Mouse (Mus musculus): Measurements from ENCODE around the gene Tgm5. TPM values are rescaled to one million over a fixed set of nuclear protein-coding genes. Genes with fewer than 3 reads are reported as not detected.
"Not testable (repeated sequence)": the region's sequence is repeated elsewhere in the genome, so short reads cannot be mapped to it uniquely, and the experiment has no call there.

Tgm5 gene
- polyA plus RNA-seq, 1 experiment from 2014 or later: 0.07 TPM

GRCm38 (mm10) chr2:121008664-121009007 is 77.0 kb downstream of the Tgm5 start:
- TF ChIP-seq EP300 (IDR thresholded peaks at IDR 0.05) (no peak), CTCF (IDR thresholded peaks at IDR 0.05) (no peak)
- peak; percentile 19 for DNase-seq (ENCODE audit: low spot score)
- no peak for ATAC-seq
- Histone ChIP-seq H3K9ac (replicated peaks; ENCODE audit: low read depth) (peak overlapping the region; percentile 41), H3K4me2 (replicated peaks; ENCODE audit: low read depth, low read length) (peak overlapping the region; percentile 76), H3K27me3 (replicated peaks; ENCODE audit: insufficient read depth, low read length) (no peaks in the 10 kb centered on the region), H3K9me3 (ENCODE audit: low read length) (no peaks in the 10 kb centered on the region), H3K27ac (ENCODE audit: low read length) (no peak overlapping the region), H3K36me3 (ENCODE audit: insufficient read depth, low read length) (peaks cover 20% of the 10 kb centered on the region; the same call in 1 of the 2 replicates), H3K4me1 (ENCODE audit: insufficient read depth, low read depth, low read length) (peaks cover 6% of the 10 kb centered on the region; the same call in 1 of the 2 replicates), H3K4me3 (ENCODE audit: low read depth, low read length) (peak overlapping the region; percentile 62)
- under 1% methylated on average over 12 of the region's 12 CpGs for WGBS

GRCm38 (mm10) chr2:121007925-121008663 is 77.5 kb downstream of the Tgm5 start, which contains the start of gene Ccndbp1:
TSS of gene Ccndbp1 (plus strand) at chr2:121008403.
- WGBS: 1% methylated on average over 32 of the region's 34 CpGs
- Histone ChIP-seq H3K27ac (ENCODE audit: low read length) (no peak within 1 kb of the TSS), H3K4me1 (ENCODE audit: insufficient read depth, low read depth, low read length) (peaks cover 6% of the 10 kb centered on the region; the same call in 1 of the 2 replicates), H3K9ac (replicated peaks; ENCODE audit: low read depth) (peak within 1 kb of the TSS; percentile 41), H3K27me3 (replicated peaks; ENCODE audit: insufficient read depth, low read length) (no peaks in the 10 kb centered on the region), H3K36me3 (ENCODE audit: insufficient read depth, low read length) (peaks cover 19% of the 10 kb centered on the region; the same call in 1 of the 2 replicates), H3K4me3 (ENCODE audit: low read depth, low read length) (peak within 1 kb of the TSS; percentile 62), H3K4me2 (replicated peaks; ENCODE audit: low read depth, low read length) (peak within 1 kb of the TSS; percentile 76), H3K9me3 (ENCODE audit: low read length) (no peaks in the 10 kb centered on the region)
- DNase-seq (ENCODE audit: low spot score) (peak; percentile 98), ATAC-seq (peak; percentile 99)
- TF ChIP-seq EP300 (IDR thresholded peaks at IDR 0.05) (no peak), CTCF (IDR thresholded peaks at IDR 0.05) (no peak)

DNA sequence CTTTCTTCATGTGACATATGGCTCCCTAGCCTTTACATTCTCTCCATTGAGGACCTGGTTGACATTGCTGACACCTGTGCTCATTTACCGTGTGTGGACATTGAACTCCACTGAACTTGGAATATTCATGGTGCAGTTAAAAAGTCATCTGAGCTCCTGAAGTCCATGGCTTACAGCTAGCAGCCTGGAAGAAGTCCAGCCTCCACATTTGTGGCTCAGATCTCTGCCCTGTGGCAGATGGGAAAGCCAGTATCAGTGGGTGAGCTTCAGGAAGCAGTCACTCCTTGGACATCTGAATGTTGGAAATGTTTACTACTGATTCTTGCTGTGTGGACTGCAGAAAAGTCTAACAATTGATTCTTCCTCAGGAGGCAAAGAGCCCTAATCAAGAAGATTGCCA is 78.7 kb downstream of the Tgm5 start:
- Histone ChIP-seq H3K4me2 (replicated peaks; ENCODE audit: low read depth, low read length) (no peak overlapping the region), H3K9ac (replicated peaks; ENCODE audit: low read depth) (no peak overlapping the region), H3K27ac (ENCODE audit: low read length) (no peak overlapping the region), H3K9me3 (ENCODE audit: low read length) (no peaks in the 10 kb centered on the region), H3K4me1 (ENCODE audit: insufficient read depth, low read depth, low read length) (peaks cover 6% of the 10 kb centered on the region; the same call in 1 of the 2 replicates), H3K27me3 (replicated peaks; ENCODE audit: insufficient read depth, low read length) (no peaks in the 10 kb centered on the region), H3K4me3 (ENCODE audit: low read depth, low read length) (no peak overlapping the region), H3K36me3 (ENCODE audit: insufficient read depth, low read length) (peaks cover 10% of the 10 kb centered on the region; the same call in 1 of the 2 replicates)
- DNase-seq (ENCODE audit: low spot score): no peak
- WGBS: 76% methylated on average over 1 of the region's 1 CpGs
- no peak for TF ChIP-seq EP300 (IDR thresholded peaks at IDR 0.05)
- no peak for TF ChIP-seq CTCF (IDR thresholded peaks at IDR 0.05)
- no peak for ATAC-seq

- no peak for TF ChIP-seq CTCF (IDR thresholded peaks at IDR 0.05)
- TF ChIP-seq EP300 (IDR thresholded peaks at IDR 0.05): no peak
- DNase-seq (ENCODE audit: low spot score) (no peak), ATAC-seq (no peak)
- Histone ChIP-seq H3K4me1 (ENCODE audit: insufficient read depth, low read depth, low read length) (peaks cover 5% of the 10 kb centered on the region; the same call in 1 of the 2 replicates), H3K9ac (replicated peaks; ENCODE audit: low read depth) (no peak overlapping the region), H3K27ac (ENCODE audit: low read length) (no peak overlapping the region), H3K27me3 (replicated peaks; ENCODE audit: insufficient read depth, low read length) (no peaks in the 10 kb centered on the region), H3K9me3 (ENCODE audit: low read length) (no peaks in the 10 kb centered on the region), H3K4me2 (replicated peaks; ENCODE audit: low read depth, low read length) (no peak overlapping the region), H3K4me3 (ENCODE audit: low read depth, low read length) (no peak overlapping the region), H3K36me3 (ENCODE audit: insufficient read depth, low read length) (no peaks in the 10 kb centered on the region)
- 81% methylated on average over 7 of the region's 7 CpGs for WGBS
Measured at GRCm38 (mm10) chr2:121004018-121004811, 81.4 kb downstream of the Tgm5 start.

DNA sequence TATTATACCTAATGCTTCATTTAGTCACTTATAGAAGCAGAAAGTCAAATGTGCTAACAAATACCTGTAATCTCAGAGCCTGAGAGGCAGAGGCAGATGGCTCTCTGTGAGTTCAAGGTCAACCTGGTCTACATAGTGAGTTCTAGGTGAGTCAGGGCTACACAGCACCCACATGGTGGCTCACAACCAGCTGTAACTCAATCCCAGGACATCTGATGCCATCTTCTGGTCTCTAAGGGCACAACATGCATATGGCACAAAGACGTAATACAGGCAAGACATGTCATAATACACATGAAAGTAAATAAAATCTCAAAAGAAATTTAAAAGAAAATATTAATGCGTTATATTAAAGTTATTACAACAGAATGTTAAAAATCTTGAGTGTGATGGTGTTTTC is 82.1 kb downstream of the Tgm5 start:
- no peak overlapping the region for H3K4me2 ChIP-seq (replicated peaks; ENCODE audit: low read depth, low read length)
- no peak overlapping the region for H3K27ac ChIP-seq (ENCODE audit: low read length)
- no peak overlapping the region for H3K9ac ChIP-seq (replicated peaks; ENCODE audit: low read depth)
- WGBS: 59% methylated on average over 2 of the region's 2 CpGs
- H3K9me3 ChIP-seq (ENCODE audit: low read length): no peaks in the 10 kb centered on the region
- DNase-seq (ENCODE audit: low spot score) (no peak), ATAC-seq (no peak)
- H3K4me3 ChIP-seq (ENCODE audit: low read depth, low read length): no peak overlapping the region
- H3K36me3 ChIP-seq (ENCODE audit: insufficient read depth, low read length): no peaks in the 10 kb centered on the region
- no peaks in the 10 kb centered on the region for H3K4me1 ChIP-seq (ENCODE audit: insufficient read depth, low read depth, low read length)
- no peak for TF ChIP-seq EP300 (IDR thresholded peaks at IDR 0.05)
- peak; percentile 58 for TF ChIP-seq CTCF (IDR thresholded peaks at IDR 0.05)
- no peaks in the 10 kb centered on the region for H3K27me3 ChIP-seq (replicated peaks; ENCODE audit: insufficient read depth, low read length)

GRCm38 (mm10) chr2:120998863-120999262 is 86.8 kb downstream of the Tgm5 start:
- H3K4me2 ChIP-seq (replicated peaks; ENCODE audit: low read depth, low read length): no peak overlapping the region
- no peak overlapping the region for H3K27ac ChIP-seq (ENCODE audit: low read length)
- no peak overlapping the region for H3K9ac ChIP-seq (replicated peaks; ENCODE audit: low read depth)
- TF ChIP-seq CTCF (IDR thresholded peaks at IDR 0.05): no peak
- no peak for TF ChIP-seq EP300 (IDR thresholded peaks at IDR 0.05)
- H3K36me3 ChIP-seq (ENCODE audit: insufficient read depth, low read length): no peaks in the 10 kb centered on the region
- no peaks in the 10 kb centered on the region for H3K27me3 ChIP-seq (replicated peaks; ENCODE audit: insufficient read depth, low read length)
- no peak overlapping the region for H3K4me3 ChIP-seq (ENCODE audit: low read depth, low read length)
- no peaks in the 10 kb centered on the region for H3K9me3 ChIP-seq (ENCODE audit: low read length)
- no peaks in the 10 kb centered on the region for H3K4me1 ChIP-seq (ENCODE audit: insufficient read depth, low read depth, low read length)
- 79% methylated on average over 8 of the region's 8 CpGs for WGBS
- DNase-seq (ENCODE audit: low spot score) (no peak), ATAC-seq (no peak)

GRCm38 (mm10) chr2:120996607-120997006 is 89.0 kb downstream of the Tgm5 start:
- ATAC-seq; DNase-seq (ENCODE audit: low spot score); H3K9ac ChIP-seq (replicated peaks; ENCODE audit: low read depth); H3K27me3 ChIP-seq (replicated peaks; ENCODE audit: insufficient read depth, low read length); H3K9me3 ChIP-seq (ENCODE audit: low read length); H3K27ac ChIP-seq (ENCODE audit: low read length); H3K4me3 ChIP-seq (ENCODE audit: low read depth, low read length); H3K4me2 ChIP-seq (replicated peaks; ENCODE audit: low read depth, low read length); H3K4me1 ChIP-seq (ENCODE audit: insufficient read depth, low read depth, low read length); H3K36me3 ChIP-seq (ENCODE audit: insufficient read depth, low read length): not testable (repeated sequence)
- WGBS: 67% methylated on average over 1 of the region's 1 CpGs

Data from lung, postnatal 0 days (tissue).